Mouse (Mus musculus) brown adipose tissue, adult 24 weeks (tissue): Measurements from ENCODE around the gene Prpmp5. TPM values are rescaled to one million over a fixed set of nuclear protein-coding genes. Genes with fewer than 3 reads are reported as not detected.
"Not testable (repeated sequence)": the region's sequence is repeated elsewhere in the genome, so short reads cannot be mapped to it uniquely, and the experiment has no call there.

ENCODE experiments used
- H3K27ac ChIP-seq: fragments of 200-500 bp; replicated peaks from 2 replicates; pipeline ENCODE4 v1.5.1; 2012; ENCODE audit warnings: low read depth, mild to moderate bottlenecking, low read length
- H3K4me1 ChIP-seq: fragments of 200-500 bp; 2 replicates; pipeline ENCODE4 v1.6.1; 2012; ENCODE audit warnings: low read length, mixed read lengths; ENCODE audit not compliant: control insufficient read depth, insufficient read depth, insufficient read length
- H3K4me3 ChIP-seq: fragments of 200-500 bp; 2 replicates; pipeline ENCODE4 v1.5.1; 2012; ENCODE audit warnings: low read depth, mild to moderate bottlenecking, low read length, moderate library complexity; ENCODE audit not compliant: insufficient read depth
- polyA plus RNA-seq: library from polyadenylated mRNA; stranded (reverse); fragments of >200 nt; gene quantifications from 2 replicates; pipeline ENCODE4 v1.2.4, GENCODE M21; 2012; ENCODE audit not compliant: missing spikeins, insufficient read depth, insufficient read length

Prpmp5 gene
- not detected in 2 replicates for polyA plus RNA-seq

GRCm38 (mm10) chr6:132314657-132315056, at the start of gene Prpmp5:
Prpmp5 (minus strand) TSS chr6:132314757.
- H3K4me1 ChIP-seq, H3K4me3 ChIP-seq, H3K27ac ChIP-seq: not testable (repeated sequence)

- H3K27ac ChIP-seq, H3K4me3 ChIP-seq: not testable (repeated sequence)
Observed at GRCm38 (mm10) chr6:132364034-132364433, 49.5 kb upstream of the Prpmp5 start, which contains the start of gene Gm8882. Gm8882 (minus strand) TSS chr6:132364134.

More at GRCm38 (mm10) chr6:132364034-132364433, 49.5 kb upstream of the Prpmp5 start, which contains the start of gene Gm8882:
- H3K4me1 ChIP-seq = not testable (repeated sequence)

Other genes with a start within 250 kb of the Prpmp5 start
- not detected in 2 replicates for gene Prb1, start 104.2 kb downstream of the Prpmp5 start, polyA plus RNA-seq
- not detected in 2 replicates for gene Gm8882, start 49.4 kb upstream of the Prpmp5 start, polyA plus RNA-seq